Mouse (Mus musculus) bone marrow macrophage, adult 2 months (primary cell): ENCODE measurements around the gene Chchd2. TPM values are rescaled to one million over a fixed set of nuclear protein-coding genes. Genes with fewer than 3 reads are reported as not detected.
"Not testable (repeated sequence)": the region's sequence is repeated elsewhere in the genome, so short reads cannot be mapped to it uniquely, and the experiment has no call there.

ENCODE experiments used
- H3K27ac ChIP-seq: 2 replicates; pipeline ENCODE4 v1.5.1; 2012; ENCODE audit warnings: low read depth, low read length; ENCODE audit not compliant: insufficient read depth
- H3K4me1 ChIP-seq: 2 replicates; pipeline ENCODE4 v1.6.1; 2012; ENCODE audit warnings: low read length; ENCODE audit not compliant: control insufficient read depth, insufficient read depth
- H3K4me3 ChIP-seq: 2 replicates; pipeline ENCODE4 v1.5.1; 2012; ENCODE audit warnings: mild to moderate bottlenecking, low read length, moderate library complexity; ENCODE audit not compliant: insufficient read depth
- CTCF ChIP-seq: IDR thresholded peaks from 2 replicates; pipeline ENCODE4 v1.5.1; 2012; ENCODE audit warnings: low read depth, mild to moderate bottlenecking, low read length, moderate library complexity
- POLR2A ChIP-seq: IDR thresholded peaks from 2 replicates; pipeline ENCODE4 v1.6.1; 2012; ENCODE audit warnings: mild to moderate bottlenecking, low read depth, low read length, borderline replicate concordance
- polyA plus RNA-seq: library from polyadenylated mRNA; stranded (reverse); fragments of >200 nt; gene quantifications from 2 replicates; pipeline ENCODE4 v1.2.4, GENCODE M21; 2012; ENCODE audit not compliant: missing spikeins, insufficient read depth, insufficient read length

The Chchd2 gene
- polyA plus RNA-seq, 1 experiment: 253 TPM

DNA sequence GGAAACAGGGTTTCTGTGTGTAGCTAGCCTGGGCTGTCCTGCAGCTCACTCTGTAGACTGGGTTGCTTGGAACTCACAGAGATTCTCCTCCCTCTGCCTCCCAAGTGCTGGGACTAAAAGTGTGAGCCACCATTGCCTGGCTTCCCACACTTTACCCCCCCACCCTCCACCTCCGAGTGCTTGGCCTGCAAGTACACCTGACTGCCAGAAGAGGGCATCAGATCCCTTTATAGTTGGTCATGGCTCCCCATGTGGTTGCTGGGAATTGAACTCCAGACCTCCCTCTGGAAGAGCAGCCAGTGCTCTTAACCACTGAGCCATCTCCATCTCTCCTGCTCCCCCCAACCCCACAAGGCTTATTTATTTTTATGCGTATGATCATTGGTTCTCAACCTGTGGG lies 26.8 kb upstream of the Chchd2 start:
- no peak overlapping the region for H3K4me3 ChIP-seq
- H3K4me1 ChIP-seq: peaks cover 5% of the 10 kb centered on the region
- H3K27ac ChIP-seq: no peak overlapping the region
- TF ChIP-seq CTCF: peak; percentile 61
- no peak for TF ChIP-seq POLR2A

DNA sequence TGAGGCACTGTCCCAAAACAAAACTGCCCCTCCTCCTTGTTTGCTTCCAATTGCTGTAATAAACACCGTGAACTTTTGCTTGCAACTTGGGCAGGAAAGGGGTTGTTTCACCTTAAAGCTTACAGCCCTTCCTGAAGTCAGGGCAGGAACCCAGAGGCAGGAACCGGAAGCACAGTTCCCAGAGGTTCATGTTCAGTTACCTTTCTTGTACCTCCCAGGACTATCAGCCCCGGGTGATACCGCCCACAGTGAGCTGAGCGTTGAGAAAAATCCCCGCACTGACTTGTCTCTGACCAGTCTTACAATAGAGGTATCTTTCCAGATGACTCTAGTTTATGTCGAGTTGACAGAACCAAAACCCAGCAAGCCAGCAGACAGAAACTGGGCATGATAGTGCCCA lies 22.3 kb upstream of the Chchd2 start:
- TF ChIP-seq CTCF (no peak), POLR2A (no peak)
- Histone ChIP-seq H3K4me1 (peaks cover 6% of the 10 kb centered on the region), H3K4me3 (no peak overlapping the region), H3K27ac (no peak overlapping the region)

DNA sequence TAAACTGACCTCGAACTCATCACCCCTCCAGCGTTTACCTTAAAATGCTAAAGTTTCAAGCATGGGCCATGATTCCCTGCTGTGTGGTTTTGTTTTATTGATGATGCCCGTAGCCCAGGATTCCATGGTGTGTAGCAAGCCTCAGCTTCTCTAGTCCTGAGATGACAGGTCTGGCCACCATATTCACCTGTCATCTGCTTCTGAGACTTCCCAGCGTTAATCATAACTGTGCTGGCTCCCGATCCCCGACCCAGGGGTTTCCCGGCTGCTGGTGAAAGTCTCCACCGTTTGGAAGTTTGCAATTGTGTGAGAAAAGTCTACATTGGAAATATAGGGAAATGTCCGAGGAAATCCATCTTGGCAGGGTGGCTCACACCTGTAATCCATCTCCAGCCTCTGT lies 21.9 kb upstream of the Chchd2 start:
- Histone ChIP-seq H3K4me1 (peaks cover 6% of the 10 kb centered on the region), H3K27ac (no peak overlapping the region), H3K4me3 (peak overlapping the region; percentile 82)
- no peak for TF ChIP-seq POLR2A
- no peak for TF ChIP-seq CTCF

DNA sequence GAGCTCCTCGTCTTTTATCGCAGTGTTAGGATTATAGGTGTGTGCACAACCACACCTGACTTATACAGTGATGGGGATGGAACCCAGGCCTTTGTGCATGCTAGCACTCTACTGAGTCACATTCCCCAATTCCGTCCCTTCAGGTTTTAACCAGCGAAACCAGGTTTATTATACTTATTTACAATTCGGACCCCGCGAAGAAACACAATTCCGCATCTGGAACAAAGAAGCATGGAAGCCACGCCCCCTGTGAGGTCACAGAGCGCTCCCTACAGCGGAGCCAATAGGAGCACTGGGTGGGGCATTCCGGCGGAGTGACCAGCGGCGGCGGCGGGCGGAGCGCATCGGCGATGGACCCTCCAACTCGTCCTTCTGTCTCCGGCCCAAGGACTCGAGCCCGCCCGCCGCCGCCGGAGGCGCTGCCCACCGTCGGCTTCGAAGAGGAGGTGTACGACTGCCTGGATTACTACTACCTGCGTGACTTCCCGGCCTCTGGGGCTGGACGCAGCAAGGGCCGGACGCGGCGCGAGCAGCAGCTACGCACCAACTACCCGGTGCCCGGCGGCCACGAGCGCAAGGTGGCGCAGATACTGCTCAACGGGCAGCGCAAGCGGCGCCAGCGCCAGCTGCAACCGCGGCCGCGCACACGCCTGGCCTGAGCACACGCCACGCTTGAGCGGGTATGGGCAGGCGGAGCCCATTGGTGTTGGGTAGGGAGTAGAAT lies 21.1 kb upstream of the Chchd2 start, which contains the start of gene Nupr1l:
TSS of gene Nupr1l (plus strand) at position 299 of the 724 bp plus-strand sequence.
- TF ChIP-seq CTCF (0 out of 2 replicates have a peak, but pooled peaks have one; percentile 11), POLR2A (no peak)
- Histone ChIP-seq H3K27ac (peak within 1 kb of the TSS; percentile 48), H3K4me3 (peak within 1 kb of the TSS; percentile 82), H3K4me1 (peaks cover 6% of the 10 kb centered on the region)

DNA sequence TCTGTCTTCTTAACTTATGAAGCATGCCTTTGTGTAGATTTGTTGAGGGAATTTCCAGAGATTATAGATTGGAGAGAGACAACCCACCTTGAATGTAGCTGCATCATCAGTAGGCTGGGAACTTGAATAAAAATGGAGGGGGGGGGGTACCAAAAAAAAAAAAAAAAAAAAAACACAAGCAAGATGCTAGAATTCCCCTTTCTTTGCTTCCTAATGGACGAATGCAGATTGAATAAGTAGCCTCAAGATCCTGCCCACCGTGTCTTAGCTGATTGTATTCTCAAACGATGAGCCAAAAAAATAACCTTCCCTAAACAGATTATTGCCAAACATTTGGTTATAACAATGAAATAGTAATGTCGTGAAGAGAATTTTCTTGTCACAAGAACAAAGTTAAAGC lies 20.5 kb upstream of the Chchd2 start:
- H3K4me3 ChIP-seq: peak overlapping the region; percentile 82
- H3K27ac ChIP-seq: no peak overlapping the region
- H3K4me1 ChIP-seq: peaks cover 6% of the 10 kb centered on the region
- TF ChIP-seq POLR2A (no peak), CTCF (no peak)

DNA sequence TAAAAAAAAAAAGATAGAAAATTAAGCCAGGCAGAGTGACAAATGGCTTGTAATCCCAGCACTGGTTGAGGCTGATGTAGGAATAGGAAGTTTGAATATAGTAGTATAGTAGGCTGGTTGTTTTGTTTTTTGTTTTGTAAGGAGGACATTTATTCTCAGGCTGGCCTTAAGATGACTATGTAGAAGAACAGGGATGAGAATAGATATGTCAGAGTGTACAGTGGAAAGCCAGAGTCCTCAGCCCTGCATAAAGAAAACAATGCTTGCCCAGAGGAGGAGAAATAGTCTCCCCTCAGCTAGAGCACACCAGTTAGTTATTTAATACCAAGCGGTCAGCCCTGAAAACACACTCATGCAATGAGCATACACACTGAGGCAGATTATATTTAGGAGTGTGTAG lies 11.2 kb upstream of the Chchd2 start, which contains the start of gene Phkg1:
TSS of gene Phkg1 (minus strand) at position 101 of the 400 bp plus-strand sequence.
- Histone ChIP-seq H3K4me3 (no peak within 1 kb of the TSS), H3K27ac (no peak within 1 kb of the TSS), H3K4me1 (peaks cover 6% of the 10 kb centered on the region)
- no peak for TF ChIP-seq CTCF

DNA sequence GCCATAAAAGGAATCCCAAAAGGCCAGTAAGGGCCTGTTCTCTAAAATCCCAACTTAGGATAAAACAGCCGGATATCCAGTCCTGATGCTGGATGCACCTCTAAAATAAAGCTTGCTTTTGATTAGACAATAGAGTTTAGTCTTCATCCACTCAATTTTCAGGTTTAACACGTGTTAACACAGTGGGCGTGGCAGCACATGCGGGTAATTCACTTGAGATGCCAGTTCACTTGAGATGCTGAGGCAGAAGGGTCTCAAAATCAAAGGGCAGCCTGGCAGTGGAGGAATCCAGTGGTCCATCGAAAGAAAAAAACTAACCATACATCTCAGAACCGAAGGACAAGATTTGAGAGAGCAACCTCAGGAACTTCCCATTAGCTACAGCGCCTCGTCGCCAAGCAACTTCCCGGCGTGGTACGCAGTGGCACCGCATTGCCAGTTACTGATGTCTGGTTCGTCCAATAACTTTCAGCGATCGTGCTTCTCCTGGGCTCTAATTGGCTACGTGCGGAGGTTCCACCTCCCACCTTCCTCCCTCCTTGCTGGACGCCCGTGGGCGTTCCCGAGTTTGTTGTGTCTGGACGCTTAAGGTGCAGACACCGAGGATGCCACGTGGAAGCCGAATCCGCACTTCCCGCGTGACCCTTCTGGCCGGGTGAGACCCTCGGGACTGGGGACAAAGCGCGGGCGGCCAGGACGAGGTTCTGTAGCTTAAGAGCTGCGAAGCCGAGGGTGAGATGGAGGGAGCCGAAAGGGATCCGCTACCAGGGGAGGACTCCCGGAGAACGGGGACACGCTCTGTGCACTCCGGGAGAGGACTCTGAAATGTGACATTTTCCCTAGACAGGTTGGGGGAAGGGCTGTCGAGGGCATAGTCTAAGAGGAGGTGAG lies 8.2 kb upstream of the Chchd2 start, which contains the start of gene Zbed5:
TSS of gene Zbed5 (plus strand) at position 526 of the 891 bp plus-strand sequence.
- peaks cover 6% of the 10 kb centered on the region for H3K4me1 ChIP-seq
- H3K27ac ChIP-seq: no peak within 1 kb of the TSS
- TF ChIP-seq POLR2A (no peak), CTCF (no peak)

DNA sequence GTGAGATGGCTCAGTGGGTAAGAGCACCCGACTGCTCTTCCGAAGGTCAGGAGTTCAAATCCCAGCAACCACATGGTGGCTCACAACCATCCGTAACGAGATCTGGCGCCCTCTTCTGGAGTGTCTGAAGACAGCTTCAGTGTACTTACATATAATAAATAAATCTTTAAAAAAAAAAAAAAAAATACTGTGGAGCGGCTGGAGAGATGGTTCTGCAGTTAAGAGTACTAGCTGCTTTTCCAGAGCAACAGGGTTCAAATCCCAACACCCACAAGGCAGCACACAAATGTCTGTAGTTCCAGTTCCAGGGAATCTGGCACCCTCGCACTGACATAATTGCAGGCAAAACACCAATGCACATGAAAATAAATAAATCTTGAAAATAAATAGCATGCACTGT lies 3.1 kb upstream of the Chchd2 start:
- not testable (repeated sequence) for H3K27ac ChIP-seq, H3K4me1 ChIP-seq, H3K4me3 ChIP-seq

More for the DNA sequence above, 8.2 kb upstream of the Chchd2 start, which contains the start of gene Zbed5:
- peak within 1 kb of the TSS; percentile 82 for H3K4me3 ChIP-seq

DNA sequence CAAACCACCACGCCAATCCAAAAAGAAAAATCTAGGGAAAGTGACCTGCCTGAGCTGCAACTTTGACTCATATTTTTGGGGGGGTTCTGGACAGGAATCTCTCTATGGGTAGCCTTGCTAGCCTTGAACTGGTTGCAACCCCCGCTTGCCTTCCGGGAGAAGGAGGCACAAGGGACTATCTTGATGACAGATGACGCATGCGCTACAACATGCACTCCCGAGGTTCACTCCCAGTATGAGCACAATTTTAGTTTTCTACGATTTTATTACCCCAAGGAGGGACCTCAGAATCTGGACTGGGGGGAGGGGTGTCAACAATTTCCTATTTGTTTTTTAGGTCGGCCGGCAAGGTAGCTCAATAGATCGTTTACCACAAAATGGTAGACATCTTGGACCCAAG lies 999 bp downstream of the Chchd2 start:
- no peak for TF ChIP-seq CTCF
- no peak for TF ChIP-seq POLR2A
- Histone ChIP-seq H3K4me1 (peaks cover 8% of the 10 kb centered on the region), H3K27ac (no peak overlapping the region), H3K4me3 (peak overlapping the region; percentile 85)

DNA sequence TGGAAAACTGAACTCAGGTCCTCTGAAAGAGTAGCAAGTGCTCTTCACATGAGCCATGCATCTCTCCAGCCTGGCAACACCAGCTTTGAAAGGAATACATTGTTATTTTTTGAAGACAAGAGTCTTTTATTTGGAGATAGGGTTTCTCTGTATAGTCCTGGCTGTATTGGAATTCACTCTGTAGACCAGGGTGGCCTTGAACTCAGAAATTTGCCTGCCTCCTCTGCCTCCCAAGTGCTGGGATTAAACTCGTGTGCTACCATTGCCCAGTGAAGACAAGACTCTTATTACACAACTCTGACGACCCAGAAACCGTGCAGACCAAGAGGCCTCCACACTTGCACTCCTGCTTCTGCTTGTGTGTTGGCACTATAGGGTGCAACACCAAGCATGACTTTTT lies 7.4 kb downstream of the Chchd2 start:
- TF ChIP-seq CTCF (no peak), POLR2A (no peak)

More for the DNA sequence above, 7.4 kb downstream of the Chchd2 start:
- Histone ChIP-seq H3K27ac (no peak overlapping the region), H3K4me1 (no peaks in the 10 kb centered on the region), H3K4me3 (no peak overlapping the region)
